Mouse (Mus musculus) C3H10T1/2 (cell line): ENCODE data around the gene Slfnl1. TPM values are rescaled to one million over a fixed set of nuclear protein-coding genes. Genes with fewer than 3 reads are reported as not detected.

Experiments
- polyA plus RNA-seq, 2 experiments: library from polyadenylated mRNA; unstranded; fragments of >200 nt; fragmentation: generic; extraction: Trizol; gene quantifications; one replicate each; pipeline ENCODE4 v1.2.1; 2012; ENCODE audit warnings: missing spikeins in 2 of 2

Slfnl1 gene
- polyA plus RNA-seq, result under 1 TPM in 1 of 2 experiments, not detected in 1; 0.04 TPM

DNA sequence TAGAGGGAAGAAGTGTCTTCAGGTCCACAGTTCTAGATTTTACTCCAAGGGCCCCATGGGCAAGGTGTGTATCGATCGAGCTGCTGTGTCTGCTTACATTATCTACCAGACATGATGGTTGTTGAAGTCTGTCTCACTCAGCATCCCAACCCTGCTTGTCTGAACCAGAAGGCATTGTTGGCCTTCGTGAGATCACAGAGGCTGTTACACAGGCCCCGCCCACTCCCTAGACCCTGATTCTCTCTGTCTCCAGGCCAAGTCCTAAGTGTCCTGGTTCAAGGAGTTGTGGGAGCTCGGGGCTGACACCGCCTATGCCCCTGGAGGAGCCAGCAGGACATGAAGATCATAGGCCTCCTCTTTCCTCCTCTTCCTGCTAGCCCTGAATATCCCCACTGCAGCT, at the start of gene Slfnl1:
TSS of gene Slfnl1 (plus strand) at position 246 of the 400 bp plus-strand sequence.

GRCm38 (mm10) chr4:120569486-120570437, 37.7 kb downstream of the Slfnl1 start, which contains the start of gene Ctps:
TSS of gene Ctps (minus strand) at chr4:120570276.

Other genes with a start within 250 kb of the Slfnl1 start
- 1 to 10 TPM in 1 of 2 experiments, under 1 TPM in 1; 0.47 to 1.5 TPM for gene Foxo6, start 244.9 kb upstream of the Slfnl1 start, polyA plus RNA-seq
- 10 to 100 TPM; 26.2 to 30.3 TPM for gene Scmh1, start 127.0 kb upstream of the Slfnl1 start, polyA plus RNA-seq
- gene Ctps, start 38.0 kb downstream of the Slfnl1 start, polyA plus RNA-seq, result 10 to 100 TPM; 15.5 to 16.7 TPM
- gene Gm8439, start 56.5 kb downstream of the Slfnl1 start, polyA plus RNA-seq, result not detected
- gene Cited4, start 134.3 kb downstream of the Slfnl1 start, polyA plus RNA-seq, result under 1 TPM in 1 of 2 experiments, not detected in 1; 0.05 TPM
- gene Kcnq4, start 216.4 kb downstream of the Slfnl1 start, polyA plus RNA-seq, result under 1 TPM in 1 of 2 experiments, not detected in 1; 0.25 TPM